Mouse (Mus musculus) midbrain, embryonic 14.5 days (tissue): ENCODE measurements around the gene Slc28a1. TPM values are rescaled to one million over a fixed set of nuclear protein-coding genes. Genes with fewer than 3 reads are reported as not detected.

Experiments used
- ATAC-seq: fragments of 200-750 bp; cut with Nextera tagmentation; 2 replicates; pipeline ENCODE4 v1.8.0; 2017; ENCODE audit warnings: moderate number of reproducible peaks, moderate library complexity; ENCODE audit not compliant: low FRiP score, low TSS enrichment
- DNase-seq: peaks from one replicate; pipeline ENCODE4 v3.0.0-alpha.2; 2015
- H3K27ac ChIP-seq: fragments of 300-500 bp; sonication (generic); replicated peaks from 2 replicates; pipeline ENCODE4 v1.5.1; 2014; ENCODE audit warnings: mild to moderate bottlenecking, low read depth, low read length, moderate library complexity
- H3K27me3 ChIP-seq: fragments of 300-500 bp; sonication (generic); 2 replicates; pipeline ENCODE4 v1.6.1; 2014; ENCODE audit warnings: low read length, control low read depth, mixed read lengths; ENCODE audit not compliant: control insufficient read depth, insufficient read depth
- H3K36me3 ChIP-seq: fragments of 300-500 bp; sonication (generic); 2 replicates; pipeline ENCODE4 v1.6.1; 2014; ENCODE audit warnings: low read length, control low read depth; ENCODE audit not compliant: control insufficient read depth, insufficient read depth
- H3K4me1 ChIP-seq: fragments of 300-500 bp; sonication (generic); 2 replicates; pipeline ENCODE4 v1.6.1; 2014; ENCODE audit warnings: mild to moderate bottlenecking, antibody characterized with exemption, low read length, control low read depth; ENCODE audit not compliant: control insufficient read depth, insufficient read depth
- H3K4me2 ChIP-seq: fragments of 300-500 bp; sonication (generic); 2 replicates; pipeline ENCODE4 v1.6.1; 2014; ENCODE audit warnings: mild to moderate bottlenecking, low read length, moderate library complexity
- H3K4me3 ChIP-seq: fragments of 300-500 bp; sonication (generic); replicated peaks from 2 replicates; pipeline ENCODE4 v1.5.1; 2014; ENCODE audit warnings: low read depth, low read length
- H3K9ac ChIP-seq: fragments of 300-500 bp; sonication (generic); replicated peaks from 2 replicates; pipeline ENCODE4 v1.6.1; 2014; ENCODE audit warnings: mild to moderate bottlenecking, low read length, moderate library complexity
- H3K9me3 ChIP-seq: fragments of 300-500 bp; sonication (generic); 2 replicates; pipeline ENCODE4 v1.6.1; 2016; ENCODE audit warnings: low read length, control low read depth, mixed read lengths; ENCODE audit not compliant: control insufficient read depth
- WGBS: fragments of 180-500 bp; shearing (Covaris S2); extraction: QIAGEN DNeasy Blood & Tissue Kit; methylation state at CpG from one replicate; pipeline ENCODE4 v1.1.7; 2014; 5-methylcytosine and 5-hydroxymethylcytosine counted together
- polyA plus RNA-seq: library from polyadenylated mRNA; unstranded; fragments of >200 nt; fragmentation: Nextera tagmentation; extraction: Ambion mirVana; gene quantifications from 2 replicates; pipeline ENCODE4 v1.2.1, GENCODE M21; 2014

Gene Slc28a1
- not detected in 2 replicates for polyA plus RNA-seq

- no peak within 1 kb of the TSS for H3K9ac ChIP-seq
- H3K27me3 ChIP-seq, result no peaks in the 10 kb centered on the region
- H3K4me1 ChIP-seq, result peaks cover 3% of the 10 kb centered on the region; the same call in 1 of the 2 replicates
- H3K4me2 ChIP-seq, result no peak within 1 kb of the TSS
- no peaks in the 10 kb centered on the region for H3K36me3 ChIP-seq
- DNase-seq (no peak), ATAC-seq (no peak)
- H3K4me3 ChIP-seq, result no peak within 1 kb of the TSS
- H3K9me3 ChIP-seq, result no peaks in the 10 kb centered on the region
- H3K27ac ChIP-seq, result no peak within 1 kb of the TSS
- 83% methylated on average over 6 of the region's 6 CpGs for WGBS
Measured at GRCm38 (mm10) chr7:81114555-81114954, at the start of gene Slc28a1. Gene Slc28a1 (plus strand): TSS chr7:81114799.

DNA sequence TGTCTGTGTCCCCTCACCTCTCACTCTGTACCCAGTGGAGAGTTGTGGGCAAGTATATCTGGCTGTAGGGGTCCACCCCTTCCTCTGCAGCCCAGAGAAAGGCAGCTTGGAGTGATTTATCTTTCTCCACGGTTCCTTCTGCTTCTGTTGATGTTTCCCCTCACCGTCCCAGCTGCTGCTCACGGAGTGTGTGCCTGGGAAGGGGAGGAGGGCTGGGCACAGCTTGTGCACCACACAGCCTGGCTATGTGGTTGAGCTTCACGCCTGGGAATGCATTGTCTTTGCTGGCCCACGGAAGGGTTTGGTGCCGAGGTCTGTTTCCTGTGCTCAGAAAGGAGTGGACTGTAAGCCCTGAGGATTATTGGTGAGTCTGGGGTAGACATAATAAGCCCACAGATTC, 47.9 kb upstream of the Slc28a1 start:
- no peaks in the 10 kb centered on the region for H3K36me3 ChIP-seq
- no peak for DNase-seq
- H3K4me3 ChIP-seq, result no peak overlapping the region
- no peak overlapping the region for H3K27ac ChIP-seq
- H3K9ac ChIP-seq, result no peak overlapping the region
- no peaks in the 10 kb centered on the region for H3K9me3 ChIP-seq
- 57% methylated on average over 6 of the region's 6 CpGs for WGBS
- H3K27me3 ChIP-seq, result no peaks in the 10 kb centered on the region
- no peak overlapping the region for H3K4me2 ChIP-seq
- H3K4me1 ChIP-seq, result no peaks in the 10 kb centered on the region
- no peak for ATAC-seq

DNA sequence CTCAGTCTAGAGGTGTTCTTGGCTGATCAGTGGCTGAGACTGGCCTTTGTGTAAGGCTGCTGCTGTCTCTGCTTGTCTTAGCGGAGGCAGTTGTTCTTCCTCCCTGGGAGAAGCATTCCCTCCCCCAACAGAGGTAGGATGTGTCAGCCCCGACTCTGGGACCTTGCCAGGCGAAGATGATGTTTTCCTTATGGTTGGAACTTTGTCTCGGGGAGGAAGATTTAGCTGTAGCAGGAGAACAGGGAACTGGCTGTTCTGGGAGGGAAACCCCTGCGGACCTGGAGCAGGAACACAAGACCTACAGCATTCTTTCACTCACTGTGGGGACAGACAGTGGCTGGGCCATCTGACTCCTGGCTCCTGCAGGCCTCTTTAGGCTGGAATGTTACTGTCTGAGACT, 42.1 kb upstream of the Slc28a1 start:
- H3K27ac ChIP-seq, result no peak overlapping the region
- H3K4me1 ChIP-seq, result no peaks in the 10 kb centered on the region
- 59% methylated on average over 5 of the region's 5 CpGs for WGBS
- no peaks in the 10 kb centered on the region for H3K36me3 ChIP-seq
- ATAC-seq, result no peak
- no peaks in the 10 kb centered on the region for H3K9me3 ChIP-seq
- no peak overlapping the region for H3K4me2 ChIP-seq
- H3K9ac ChIP-seq, result no peak overlapping the region
- no peaks in the 10 kb centered on the region for H3K27me3 ChIP-seq
- DNase-seq, result no peak
- H3K4me3 ChIP-seq, result no peak overlapping the region

GRCm38 (mm10) chr7:81073273-81073672, 41.3 kb upstream of the Slc28a1 start:
- WGBS, result 87% methylated on average over 5 of the region's 5 CpGs
- Histone ChIP-seq H3K27me3 (no peaks in the 10 kb centered on the region), H3K9ac (no peak overlapping the region), H3K4me3 (no peak overlapping the region), H3K9me3 (no peaks in the 10 kb centered on the region), H3K27ac (no peak overlapping the region), H3K4me1 (no peaks in the 10 kb centered on the region), H3K4me2 (no peak overlapping the region), H3K36me3 (no peaks in the 10 kb centered on the region)
- ATAC-seq (no peak), DNase-seq (no peak)

GRCm38 (mm10) chr7:81074546-81074945, 40.1 kb upstream of the Slc28a1 start:
- no peak overlapping the region for H3K27ac ChIP-seq
- WGBS, result 74% methylated on average over 9 of the region's 9 CpGs
- ATAC-seq (no peak), DNase-seq (no peak)
- H3K9ac ChIP-seq, result no peak overlapping the region
- H3K27me3 ChIP-seq, result no peaks in the 10 kb centered on the region
- H3K4me1 ChIP-seq, result no peaks in the 10 kb centered on the region
- H3K36me3 ChIP-seq, result no peaks in the 10 kb centered on the region
- H3K9me3 ChIP-seq, result no peaks in the 10 kb centered on the region
- no peak overlapping the region for H3K4me3 ChIP-seq
- H3K4me2 ChIP-seq, result no peak overlapping the region

GRCm38 (mm10) chr7:81075299-81075698, 39.3 kb upstream of the Slc28a1 start:
- no peaks in the 10 kb centered on the region for H3K27me3 ChIP-seq
- H3K9me3 ChIP-seq, result no peaks in the 10 kb centered on the region
- no peaks in the 10 kb centered on the region for H3K36me3 ChIP-seq
- no peak overlapping the region for H3K27ac ChIP-seq
- no peak overlapping the region for H3K9ac ChIP-seq
- 73% methylated on average over 7 of the region's 7 CpGs for WGBS
- no peak overlapping the region for H3K4me3 ChIP-seq
- no peak overlapping the region for H3K4me2 ChIP-seq
- no peaks in the 10 kb centered on the region for H3K4me1 ChIP-seq
- DNase-seq (no peak), ATAC-seq (no peak)

- Histone ChIP-seq H3K4me2 (no peak overlapping the region), H3K27ac (no peak overlapping the region), H3K4me3 (no peak overlapping the region), H3K27me3 (no peaks in the 10 kb centered on the region), H3K9ac (no peak overlapping the region), H3K4me1 (no peaks in the 10 kb centered on the region), H3K36me3 (no peaks in the 10 kb centered on the region), H3K9me3 (no peaks in the 10 kb centered on the region)
- ATAC-seq (no peak), DNase-seq (no peak)
- 90% methylated on average over 5 of the region's 5 CpGs for WGBS
Measured at GRCm38 (mm10) chr7:81075732-81076131, 38.9 kb upstream of the Slc28a1 start.

DNA sequence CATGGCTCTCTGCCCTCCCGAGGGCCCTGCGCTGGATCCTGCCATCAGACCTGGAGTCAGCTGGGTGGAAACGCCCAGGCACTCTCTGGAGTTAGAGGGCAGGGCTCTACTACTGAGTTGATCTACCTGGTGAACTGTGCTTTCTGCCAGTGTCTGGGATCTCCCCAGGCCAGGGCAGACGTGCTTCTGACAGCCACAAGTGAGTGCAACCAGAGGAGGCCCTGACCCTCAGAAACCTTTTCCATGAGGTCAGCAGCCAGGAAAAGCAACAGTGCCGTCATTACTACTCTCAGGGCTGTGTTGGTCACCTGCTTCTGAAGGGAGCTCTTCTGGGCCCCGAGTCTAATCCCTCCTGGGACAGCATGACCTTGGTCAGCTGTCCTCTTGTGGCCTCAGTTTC, 37.6 kb upstream of the Slc28a1 start:
- DNase-seq, result no peak
- WGBS, result 77% methylated on average over 6 of the region's 6 CpGs
- H3K9me3 ChIP-seq, result no peaks in the 10 kb centered on the region
- no peaks in the 10 kb centered on the region for H3K27me3 ChIP-seq
- no peak for ATAC-seq
- no peak overlapping the region for H3K27ac ChIP-seq
- H3K36me3 ChIP-seq, result no peaks in the 10 kb centered on the region
- H3K9ac ChIP-seq, result no peak overlapping the region
- no peaks in the 10 kb centered on the region for H3K4me1 ChIP-seq
- no peak overlapping the region for H3K4me2 ChIP-seq
- H3K4me3 ChIP-seq, result no peak overlapping the region

- no peak for DNase-seq
- no peaks in the 10 kb centered on the region for H3K36me3 ChIP-seq
- H3K27ac ChIP-seq, result no peak overlapping the region
- ATAC-seq, result no peak
- H3K27me3 ChIP-seq, result no peaks in the 10 kb centered on the region
- no peak overlapping the region for H3K4me2 ChIP-seq
- H3K9me3 ChIP-seq, result no peaks in the 10 kb centered on the region
- H3K9ac ChIP-seq, result no peak overlapping the region
- no peak overlapping the region for H3K4me3 ChIP-seq
- 93% methylated on average over 6 of the region's 6 CpGs for WGBS
- no peaks in the 10 kb centered on the region for H3K4me1 ChIP-seq
Measured at GRCm38 (mm10) chr7:81078740-81079139, 35.9 kb upstream of the Slc28a1 start.
